Mouse (Mus musculus) hindbrain, embryonic 14.5 days (tissue): ENCODE measurements around the gene 4930486L24Rik. TPM values are rescaled to one million over a fixed set of nuclear protein-coding genes. Genes with fewer than 3 reads are reported as not detected.
"Not testable (repeated sequence)": the region's sequence is repeated elsewhere in the genome, so short reads cannot be mapped to it uniquely, and the experiment has no call there.

Experiments used
- ATAC-seq: fragments of 200-750 bp; cut with Nextera tagmentation; 2 replicates; pipeline ENCODE4 v1.8.0; 2017; ENCODE audit warnings: moderate number of reproducible peaks, mild to moderate bottlenecking, moderate TSS enrichment, moderate library complexity; ENCODE audit not compliant: low FRiP score
- DNase-seq: peaks from one replicate; pipeline ENCODE4 v3.0.0-alpha.2; 2015; ENCODE audit warnings: low spot score
- H3K27ac ChIP-seq: fragments of 300-500 bp; sonication (generic); 2 replicates; pipeline ENCODE4 v1.5.1; 2014; ENCODE audit warnings: mild to moderate bottlenecking, moderate library complexity
- H3K27me3 ChIP-seq: fragments of 300-500 bp; sonication (generic); 2 replicates; pipeline ENCODE4 v1.6.1; 2014; ENCODE audit warnings: mild to moderate bottlenecking, low read length, mixed read lengths; ENCODE audit not compliant: control insufficient read depth, insufficient read depth
- H3K36me3 ChIP-seq: fragments of 300-500 bp; sonication (generic); replicated peaks from 2 replicates; pipeline ENCODE4 v1.6.1; 2014; ENCODE audit not compliant: control insufficient read depth, insufficient read depth
- H3K4me1 ChIP-seq: fragments of 300-500 bp; sonication (generic); replicated peaks from 2 replicates; pipeline ENCODE4 v1.6.1; 2014; ENCODE audit warnings: antibody characterized with exemption, low read length, mixed read lengths; ENCODE audit not compliant: control insufficient read depth, insufficient read depth
- H3K4me2 ChIP-seq: fragments of 300-500 bp; sonication (generic); replicated peaks from 2 replicates; pipeline ENCODE4 v1.6.1; 2014; ENCODE audit warnings: mild to moderate bottlenecking, moderate library complexity
- H3K4me3 ChIP-seq: fragments of 300-500 bp; sonication (generic); replicated peaks from 2 replicates; pipeline ENCODE4 v1.5.1; 2014; ENCODE audit warnings: mild to moderate bottlenecking, low read length
- H3K9ac ChIP-seq: fragments of 300-500 bp; sonication (generic); 2 replicates; pipeline ENCODE4 v1.6.1; 2014
- H3K9me3 ChIP-seq: fragments of 300-500 bp; sonication (generic); 2 replicates; pipeline ENCODE4 v1.6.1; 2016; ENCODE audit warnings: low read length; ENCODE audit not compliant: control insufficient read depth
- WGBS: fragments of 180-500 bp; shearing (Covaris S2); extraction: QIAGEN DNeasy Blood & Tissue Kit; methylation state at CpG from one replicate; pipeline ENCODE4 v1.1.7; 2014; 5-methylcytosine and 5-hydroxymethylcytosine counted together
- polyA plus RNA-seq: library from polyadenylated mRNA; unstranded; fragments of >200 nt; fragmentation: Nextera tagmentation; extraction: Ambion mirVana; gene quantifications from 2 replicates; pipeline ENCODE4 v1.2.1, GENCODE M21; 2014

4930486L24Rik gene
- 0.20 TPM in 1 of 2 replicates, not detected in the other for polyA plus RNA-seq

DNA sequence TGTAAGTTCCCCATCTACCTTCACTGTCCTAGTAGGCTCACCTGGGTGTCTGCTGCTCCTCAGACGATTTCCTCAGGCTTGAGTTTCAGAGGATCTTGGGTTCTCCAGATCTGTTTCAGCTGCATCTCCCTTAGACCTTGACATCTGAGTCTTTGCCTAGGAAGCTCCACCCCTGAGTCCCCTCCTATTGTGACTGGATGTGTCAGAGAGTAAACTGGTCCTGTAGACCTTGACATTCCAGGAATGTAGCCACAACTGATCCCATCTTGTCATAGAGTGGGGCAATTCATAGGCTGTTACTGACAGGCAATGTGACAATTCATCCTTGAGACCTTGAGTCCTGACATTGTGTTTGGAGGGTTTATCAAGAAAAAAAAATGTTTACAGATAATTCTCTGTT, at the start of gene 4930486L24Rik:
Gene 4930486L24Rik (minus strand): TSS at position 195 of the 400 bp plus-strand sequence.
- Histone ChIP-seq H3K9me3 (no peaks in the 10 kb centered on the region), H3K27me3 (no peaks in the 10 kb centered on the region), H3K4me2 (no peak within 1 kb of the TSS), H3K9ac (no peak within 1 kb of the TSS), H3K36me3 (no peaks in the 10 kb centered on the region), H3K27ac (no peak within 1 kb of the TSS), H3K4me3 (no peak within 1 kb of the TSS), H3K4me1 (no peaks in the 10 kb centered on the region)
- DNase-seq (no peak), ATAC-seq (no peak)
- WGBS = 81% methylated on average over 1 of the region's 1 CpGs

DNA sequence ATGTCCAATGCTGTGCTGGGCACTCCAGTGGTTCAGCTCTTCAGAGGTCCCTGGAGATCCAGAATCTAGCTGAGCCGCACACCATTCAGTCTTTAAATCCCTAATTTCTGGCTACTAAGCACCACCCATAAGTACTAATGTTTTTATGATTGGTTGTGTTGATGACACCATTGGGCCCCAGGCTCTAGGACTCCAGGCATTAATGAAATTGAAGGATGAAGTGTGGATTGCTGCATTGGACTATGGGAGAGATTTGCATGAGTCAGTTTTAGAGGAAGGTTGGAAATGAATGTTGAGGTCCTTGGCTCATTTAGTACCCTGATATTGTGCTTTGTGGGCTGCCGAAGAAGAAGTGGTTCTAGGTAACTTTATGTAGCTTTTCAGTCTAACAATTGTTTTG, 40.5 kb upstream of the 4930486L24Rik start, which contains the start of gene Tpbpb:
Gene Tpbpb (minus strand): TSS at position 101 of the 400 bp plus-strand sequence.
- H3K4me3 ChIP-seq = not testable (repeated sequence)

DNA sequence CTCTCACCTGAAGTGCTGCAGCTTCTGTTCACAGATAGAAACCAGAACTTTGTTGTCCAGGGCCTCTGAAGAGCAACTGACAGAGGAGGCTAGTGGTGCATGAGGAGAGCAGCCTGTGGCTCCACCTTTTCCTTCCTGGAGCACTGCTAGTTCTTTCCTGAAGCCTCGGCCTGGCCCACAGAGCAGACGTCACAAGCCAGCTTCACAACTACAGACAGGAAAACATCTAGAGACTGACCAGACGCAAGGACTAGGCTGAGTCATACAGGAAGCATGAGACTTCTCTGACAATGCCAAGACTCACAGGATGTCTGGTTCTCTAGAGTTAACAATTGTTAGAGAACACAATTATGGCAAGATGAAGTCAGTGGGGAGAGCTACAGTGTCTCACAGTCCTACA, 33.1 kb upstream of the 4930486L24Rik start, which contains the start of gene Ctla2b:
Gene Ctla2b (minus strand): TSS at position 120 of the 400 bp plus-strand sequence.
- no peaks in the 10 kb centered on the region for H3K36me3 ChIP-seq
- DNase-seq (no peak), ATAC-seq (no peak)
- H3K9me3 ChIP-seq = 0 out of 2 replicates have a peak, but pooled peaks cover 3% of the 10 kb centered on the region
- H3K27ac ChIP-seq = no peak within 1 kb of the TSS
- H3K4me3 ChIP-seq = no peak within 1 kb of the TSS
- H3K4me2 ChIP-seq = no peak within 1 kb of the TSS
- no peaks in the 10 kb centered on the region for H3K4me1 ChIP-seq
- H3K27me3 ChIP-seq = no peaks in the 10 kb centered on the region
- WGBS = 88% methylated on average over 3 of the region's 3 CpGs
- H3K9ac ChIP-seq = no peak within 1 kb of the TSS

More for the DNA sequence above, 40.5 kb upstream of the 4930486L24Rik start, which contains the start of gene Tpbpb:
- not testable (repeated sequence) for ATAC-seq, H3K27ac ChIP-seq, H3K27me3 ChIP-seq, H3K9ac ChIP-seq, H3K4me1 ChIP-seq, H3K4me2 ChIP-seq, H3K36me3 ChIP-seq, H3K9me3 ChIP-seq, DNase-seq
- WGBS = 82% methylated on average over 2 of the region's 2 CpGs

DNA sequence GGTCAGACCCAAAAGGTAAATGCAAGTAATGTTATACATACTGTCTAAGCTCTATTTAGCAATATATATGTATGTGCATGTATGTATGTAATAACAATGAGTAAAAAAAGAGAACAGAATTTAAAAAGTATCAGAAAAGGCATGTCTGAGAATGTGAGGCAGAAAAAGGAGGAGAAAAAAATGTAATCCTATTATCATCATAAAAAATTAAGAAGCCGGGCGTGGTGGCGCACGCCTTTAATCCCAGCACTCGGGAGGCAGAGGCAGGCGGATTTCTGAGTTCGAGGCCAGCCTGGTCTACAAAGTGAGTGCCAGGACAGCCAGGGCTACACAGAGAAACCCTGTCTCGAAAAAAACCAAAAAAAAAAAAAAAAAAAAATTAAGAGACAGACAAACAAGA, 32.5 kb upstream of the 4930486L24Rik start, which contains the start of gene Gm49392:
Gene Gm49392 (minus strand): TSS at position 101 of the 400 bp plus-strand sequence.
- H3K36me3 ChIP-seq, H3K4me1 ChIP-seq, H3K9me3 ChIP-seq, H3K27ac ChIP-seq, H3K4me3 ChIP-seq, ATAC-seq, H3K4me2 ChIP-seq, H3K9ac ChIP-seq, DNase-seq, H3K27me3 ChIP-seq: not testable (repeated sequence)
- 94% methylated on average over 5 of the region's 8 CpGs for WGBS

DNA sequence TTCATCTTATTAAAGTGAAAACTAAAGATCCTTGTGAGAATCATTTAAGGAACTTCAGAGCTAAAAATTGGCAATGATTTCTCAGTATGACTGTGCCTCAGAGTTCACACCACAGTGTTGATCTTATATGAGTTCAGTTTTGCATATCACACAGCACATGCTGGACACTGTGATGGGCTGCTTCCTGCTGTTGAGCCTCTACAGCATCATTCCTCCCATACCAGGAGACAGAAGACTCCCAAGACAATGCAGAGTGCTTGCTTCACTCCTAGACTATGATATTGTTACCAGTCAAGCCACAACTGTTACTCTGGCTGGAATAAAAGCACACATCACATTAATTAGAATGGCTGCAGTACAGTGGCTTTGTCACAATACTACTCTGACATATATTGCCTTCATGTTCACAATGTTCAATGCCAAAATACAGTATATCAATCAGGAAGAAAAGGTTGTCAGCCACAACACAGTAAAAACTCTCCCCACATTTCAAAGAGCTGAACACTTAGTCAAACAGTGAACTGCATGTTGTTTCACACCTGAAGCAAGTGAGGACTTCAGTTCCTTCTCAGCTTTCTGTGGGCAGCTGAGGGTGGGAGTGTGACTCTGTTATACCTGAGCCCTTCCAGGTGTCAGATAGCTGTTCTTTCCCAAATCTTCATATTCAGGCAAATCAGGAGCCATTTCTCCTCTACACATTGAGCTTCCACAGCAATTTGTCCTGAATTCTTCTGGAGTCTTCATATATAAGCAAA, 31.3 kb upstream of the 4930486L24Rik start:
- DNase-seq (no peak), ATAC-seq (no peak)
- Histone ChIP-seq H3K9ac (no peak overlapping the region), H3K27me3 (no peaks in the 10 kb centered on the region), H3K36me3 (no peaks in the 10 kb centered on the region), H3K4me2 (no peak overlapping the region), H3K9me3 (0 out of 2 replicates have a peak, but pooled peaks cover under 1% of the 10 kb centered on the region), H3K27ac (no peak overlapping the region), H3K4me3 (no peak overlapping the region), H3K4me1 (no peaks in the 10 kb centered on the region)

DNA sequence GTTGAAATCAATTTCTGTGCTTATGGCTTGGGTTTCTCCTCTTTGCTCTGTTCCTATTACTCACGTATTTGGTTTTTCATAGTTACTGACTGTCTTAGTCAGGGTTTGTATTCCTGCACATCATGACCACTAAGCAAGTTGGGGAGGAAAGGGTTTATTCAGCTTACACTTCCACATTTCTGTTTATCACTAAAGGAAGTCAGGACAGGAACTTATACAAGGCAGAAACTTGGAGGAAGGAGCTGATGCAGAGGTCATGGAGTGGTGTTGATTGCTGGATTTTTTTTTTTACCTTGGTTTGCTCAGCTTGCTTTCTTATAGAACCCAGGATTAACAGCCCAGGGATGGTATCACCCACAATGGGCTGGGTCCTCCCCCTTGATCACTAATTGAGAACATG, 28.0 kb upstream of the 4930486L24Rik start:
- Histone ChIP-seq H3K9me3 (0 out of 2 replicates have a peak, but pooled peaks cover 3% of the 10 kb centered on the region), H3K4me2 (no peak overlapping the region), H3K27ac (no peak overlapping the region), H3K27me3 (no peaks in the 10 kb centered on the region), H3K4me3 (no peak overlapping the region), H3K4me1 (no peaks in the 10 kb centered on the region), H3K9ac (no peak overlapping the region), H3K36me3 (no peaks in the 10 kb centered on the region)
- 90% methylated on average over 1 of the region's 1 CpGs for WGBS
- no peak for ATAC-seq
- DNase-seq = no peak

DNA sequence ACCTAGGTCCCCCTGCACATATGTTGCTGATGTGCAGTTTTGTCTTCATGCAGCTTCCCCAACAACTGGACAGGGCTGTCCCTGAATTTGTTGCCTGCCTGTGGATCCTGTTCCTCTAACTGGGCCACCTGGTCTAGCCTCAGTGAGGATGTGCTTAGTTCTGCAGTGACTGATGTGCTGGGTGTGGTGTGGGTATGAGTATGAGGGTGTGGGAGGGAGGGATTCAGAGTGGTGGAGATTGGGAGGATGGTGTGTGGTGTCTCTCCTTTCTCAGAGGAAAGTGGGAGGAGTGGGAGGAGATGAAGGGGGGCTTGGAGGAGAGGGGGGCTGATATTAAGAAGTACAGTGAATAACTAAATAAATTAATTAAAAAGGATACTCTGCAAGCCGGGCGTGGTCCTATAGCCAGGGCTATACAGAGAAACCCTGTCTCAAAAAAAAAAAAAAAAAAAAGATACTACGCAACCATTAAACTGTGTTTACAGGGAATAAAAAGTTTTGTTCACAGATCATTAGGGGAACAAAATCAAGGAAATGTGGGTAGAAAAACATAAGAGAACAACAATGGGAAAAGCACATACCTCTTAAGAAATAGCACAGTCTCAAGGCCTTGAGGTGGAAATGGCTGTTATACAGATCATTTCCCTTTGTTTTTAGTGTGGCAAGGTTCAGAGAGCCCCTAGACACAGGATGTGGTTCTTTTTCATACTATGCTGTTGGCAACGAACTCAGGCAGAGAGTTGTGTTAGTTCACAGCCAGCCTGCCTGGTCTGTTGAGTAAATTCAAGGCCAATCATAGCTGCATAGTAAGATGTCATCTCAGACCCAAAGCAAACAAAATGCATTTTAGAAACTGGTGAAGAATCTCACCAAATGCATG, 15.8 kb downstream of the 4930486L24Rik start:
- ATAC-seq = no peak
- WGBS = 89% methylated on average over 4 of the region's 4 CpGs

DNA sequence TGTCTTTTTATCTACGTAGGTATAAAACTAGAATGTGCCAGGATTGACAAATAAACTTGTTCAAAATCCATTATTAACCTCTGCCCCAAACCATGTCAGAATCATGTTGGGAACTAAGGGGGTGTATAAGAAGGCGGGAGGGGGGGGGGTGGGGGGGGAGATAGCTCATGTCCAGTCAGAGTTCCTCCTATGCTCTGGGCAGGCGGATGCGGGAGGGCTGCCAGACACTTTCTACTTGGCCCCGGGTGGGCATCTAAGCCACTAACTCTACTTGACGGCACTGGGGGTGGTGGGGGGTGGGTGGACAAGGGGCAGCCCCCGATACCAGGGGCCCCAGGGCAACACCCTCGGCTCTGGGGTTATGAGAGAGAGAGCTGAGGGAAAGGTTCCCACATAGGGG, 21.1 kb downstream of the 4930486L24Rik start:
- 81% methylated on average over 8 of the region's 8 CpGs for WGBS
- Histone ChIP-seq H3K4me3 (no peak overlapping the region), H3K27me3 (no peaks in the 10 kb centered on the region), H3K9me3 (no peaks in the 10 kb centered on the region), H3K27ac (no peak overlapping the region), H3K4me2 (no peak overlapping the region), H3K4me1 (no peaks in the 10 kb centered on the region), H3K9ac (no peak overlapping the region), H3K36me3 (no peaks in the 10 kb centered on the region)
- ATAC-seq = no peak
- no peak for DNase-seq

More for the DNA sequence above, 15.8 kb downstream of the 4930486L24Rik start:
- H3K9ac ChIP-seq = no peak overlapping the region
- no peaks in the 10 kb centered on the region for H3K9me3 ChIP-seq
- H3K36me3 ChIP-seq = no peaks in the 10 kb centered on the region
- no peak overlapping the region for H3K27ac ChIP-seq
- no peak overlapping the region for H3K4me2 ChIP-seq
- no peaks in the 10 kb centered on the region for H3K27me3 ChIP-seq
- H3K4me3 ChIP-seq = no peak overlapping the region
- no peak for DNase-seq
- H3K4me1 ChIP-seq = no peaks in the 10 kb centered on the region

DNA sequence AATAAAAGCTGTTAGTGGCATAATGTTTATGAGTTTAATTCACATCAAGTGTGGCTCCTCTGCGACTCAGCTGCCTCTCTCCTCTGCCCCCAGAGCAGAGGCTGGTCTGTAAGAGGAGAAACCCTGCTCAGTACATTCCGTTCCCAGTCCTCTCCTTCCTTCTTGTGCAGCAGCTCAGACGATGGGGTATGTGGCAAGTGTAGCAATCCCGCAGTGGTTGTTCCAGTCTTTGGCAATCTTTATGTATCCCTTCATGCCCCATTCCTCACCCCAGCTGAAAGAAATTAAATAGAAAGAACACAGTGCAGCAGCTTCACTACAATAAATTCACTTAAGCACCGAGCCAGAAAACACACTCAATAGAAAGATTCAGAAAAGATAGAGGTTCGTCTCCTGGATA, 21.6 kb downstream of the 4930486L24Rik start:
- no peak for DNase-seq
- H3K27ac ChIP-seq = no peak overlapping the region
- no peaks in the 10 kb centered on the region for H3K9me3 ChIP-seq
- H3K27me3 ChIP-seq = no peaks in the 10 kb centered on the region
- no peaks in the 10 kb centered on the region for H3K4me1 ChIP-seq
- no peak for ATAC-seq
- H3K4me3 ChIP-seq = no peak overlapping the region
- 83% methylated on average over 6 of the region's 6 CpGs for WGBS
- no peak overlapping the region for H3K4me2 ChIP-seq
- H3K9ac ChIP-seq = no peak overlapping the region
- H3K36me3 ChIP-seq = no peaks in the 10 kb centered on the region
